Mouse (Mus musculus) erythroid progenitor cell, adult 5-6 weeks (primary cell): Measurements from ENCODE around the gene Zfp235. TPM values are rescaled to one million over a fixed set of nuclear protein-coding genes. Genes with fewer than 3 reads are reported as not detected.
A peak's percentile ranks its signal among the peaks of the same experiment; 100 is the strongest.

Source experiments
- ATAC-seq: replicated peaks from 2 replicates; pipeline ENCODE4 v1.8.0; 2016; ENCODE audit warnings: moderate number of reproducible peaks, mild to moderate bottlenecking, moderate TSS enrichment, inconsistent platforms; ENCODE audit not compliant: poor library complexity, low FRiP score, severe bottlenecking
- total RNA-seq, 2 experiments: library from RNA; stranded (forward) in 1 of 2; stranded (reverse) in 1 of 2; fragments of 150-400 nt in 1 of 2; fragments of 186-747, 209-891 nt in 1 of 2; gene quantifications; 2 replicates each; pipeline versions ENCODE4 v1.2.3 to v1.2.4; 2015 to 2017; ENCODE audit warnings: low replicate concordance in 2 of 2

The Zfp235 gene
- 5.4 TPM in 1 of 2 replicates, not detected in the other for total RNA-seq (2015; ENCODE audit: low replicate concordance)
- total RNA-seq (2017; ENCODE audit: low replicate concordance) = not detected in 2 replicates

GRCm38 (mm10) chr7:24133996-24134828, at the start of gene Zfp235:
TSS of gene Zfp235 (plus strand) at chr7:24134169.
- peak; percentile 98 for ATAC-seq

GRCm38 (mm10) chr7:24086871-24087270, 47.1 kb upstream of the Zfp235 start:
- ATAC-seq = no peak

GRCm38 (mm10) chr7:24087485-24088125, 46.4 kb upstream of the Zfp235 start:
- ATAC-seq = no peak

DNA sequence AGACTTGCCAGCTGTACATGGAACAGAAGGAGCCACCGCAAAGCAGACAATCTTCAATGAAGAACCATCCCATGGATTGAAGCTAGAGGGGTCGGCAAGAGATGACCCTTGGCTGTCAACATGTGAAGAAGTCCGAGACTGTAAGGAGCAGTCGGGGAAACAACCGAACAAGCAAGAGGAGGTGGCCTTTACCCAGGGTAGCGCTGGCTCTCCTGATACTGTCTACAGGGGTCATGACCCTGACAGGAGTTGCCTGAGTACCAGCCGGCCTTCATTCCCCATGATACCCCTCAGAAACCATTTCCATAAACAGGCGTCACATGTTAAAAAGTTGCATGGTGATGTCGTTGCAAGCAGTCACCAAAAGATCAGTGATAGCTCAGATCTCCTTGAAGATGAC, 29.6 kb upstream of the Zfp235 start:
- no peak for ATAC-seq

DNA sequence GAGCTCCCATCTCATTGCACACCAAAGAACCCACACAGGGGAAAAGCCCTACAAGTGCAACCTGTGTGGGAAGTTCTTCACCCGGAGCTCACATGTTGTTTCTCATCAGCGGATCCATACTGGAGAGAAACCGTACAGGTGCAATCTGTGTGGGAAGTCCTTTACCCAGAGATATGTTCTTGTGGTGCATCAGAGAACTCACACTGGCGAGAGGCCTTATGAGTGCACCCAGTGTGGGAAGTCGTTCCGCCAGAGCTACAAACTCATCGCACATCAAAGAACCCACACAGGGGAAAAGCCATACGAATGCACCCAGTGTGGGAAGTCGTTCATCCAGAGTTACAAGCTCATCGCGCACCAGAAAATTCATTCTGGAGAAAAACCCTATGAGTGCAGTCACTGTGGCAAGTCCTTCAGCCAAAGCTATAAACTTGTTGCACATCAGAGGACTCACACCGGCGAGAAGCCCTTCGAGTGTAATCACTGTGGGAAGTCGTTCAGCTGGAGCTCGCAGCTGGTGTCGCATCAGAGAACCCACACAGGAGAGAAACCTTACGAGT, 28.7 kb upstream of the Zfp235 start:
- ATAC-seq = no peak

- ATAC-seq = no peak
Observed at GRCm38 (mm10) chr7:24110839-24111238, 23.1 kb upstream of the Zfp235 start.

DNA sequence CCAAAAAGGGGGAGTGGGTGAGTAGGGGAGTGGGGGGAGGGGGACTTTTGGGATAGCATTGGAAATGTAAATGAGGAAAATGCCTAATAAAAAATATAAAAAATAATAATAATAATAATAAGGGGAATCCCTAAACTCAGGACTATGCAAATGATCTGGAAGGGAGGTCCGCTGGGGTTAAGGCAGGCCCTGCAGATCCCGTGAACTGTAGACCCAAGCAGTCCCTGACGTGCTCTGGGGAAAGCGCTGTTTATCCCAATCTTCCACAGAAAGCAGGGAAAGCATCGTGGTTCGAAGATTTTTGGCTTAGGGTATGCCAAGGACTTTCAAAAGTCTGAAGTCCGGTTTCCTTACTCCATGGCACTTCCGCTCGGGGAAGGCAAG, 22.2 kb upstream of the Zfp235 start:
- no peak for ATAC-seq

GRCm38 (mm10) chr7:24112156-24112856, 21.7 kb upstream of the Zfp235 start, which contains the start of gene Zfp112:
TSS of gene Zfp112 (plus strand) at chr7:24112314.
- peak; percentile 52; the same call in 1 of the 2 replicates for ATAC-seq

- 0 out of 2 replicates have a peak, but pooled peaks have one; percentile 49 for ATAC-seq
Observed at GRCm38 (mm10) chr7:24113001-24113400, 21.0 kb upstream of the Zfp235 start.

DNA sequence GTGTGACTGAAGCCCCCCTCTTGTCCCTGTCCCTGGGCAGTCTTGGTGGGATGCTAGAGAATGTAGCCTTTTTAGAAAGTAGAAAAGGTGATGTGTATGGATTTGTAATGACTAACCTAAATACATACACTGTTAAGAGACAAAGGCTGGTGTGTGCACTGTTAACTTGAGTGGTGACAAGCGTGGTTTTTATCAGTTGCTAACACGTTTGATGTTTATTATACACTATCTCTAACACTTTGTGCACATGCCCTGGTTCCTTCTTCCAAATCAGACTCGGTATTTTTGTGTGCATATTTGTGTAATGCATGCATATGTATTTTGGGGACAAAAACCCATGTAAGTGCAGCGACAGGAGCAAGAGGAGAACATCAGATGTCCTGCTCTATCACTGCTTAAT, 17.3 kb upstream of the Zfp235 start:
- ATAC-seq = no peak

GRCm38 (mm10) chr7:24133425-24133995, 459 bp upstream of the Zfp235 start:
- ATAC-seq = no peak

GRCm38 (mm10) chr7:24142566-24142965, 8.6 kb downstream of the Zfp235 start:
- no peak for ATAC-seq

DNA sequence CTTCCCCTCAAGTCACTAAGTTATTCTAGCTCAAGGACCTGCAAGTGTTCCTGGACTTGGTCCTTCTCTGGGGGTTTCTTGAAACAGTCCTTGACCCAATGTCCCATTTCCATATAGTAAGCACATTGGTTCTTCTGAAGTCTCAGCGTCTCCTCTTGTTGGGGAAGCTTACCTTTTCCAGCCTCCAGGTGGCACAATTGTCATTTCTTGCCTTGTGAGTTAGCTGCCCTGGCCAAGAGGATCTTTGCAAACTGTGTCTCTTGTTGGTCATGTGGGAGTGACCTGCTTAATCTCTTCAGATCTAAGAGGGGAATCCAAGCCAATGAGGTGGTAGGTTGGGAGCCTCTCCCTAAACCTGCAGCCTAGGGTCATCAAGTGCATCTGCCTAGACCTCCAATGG, 19.3 kb downstream of the Zfp235 start:
- no peak for ATAC-seq

- ATAC-seq = no peak
Observed at GRCm38 (mm10) chr7:24172191-24172590, 38.2 kb downstream of the Zfp235 start.

DNA sequence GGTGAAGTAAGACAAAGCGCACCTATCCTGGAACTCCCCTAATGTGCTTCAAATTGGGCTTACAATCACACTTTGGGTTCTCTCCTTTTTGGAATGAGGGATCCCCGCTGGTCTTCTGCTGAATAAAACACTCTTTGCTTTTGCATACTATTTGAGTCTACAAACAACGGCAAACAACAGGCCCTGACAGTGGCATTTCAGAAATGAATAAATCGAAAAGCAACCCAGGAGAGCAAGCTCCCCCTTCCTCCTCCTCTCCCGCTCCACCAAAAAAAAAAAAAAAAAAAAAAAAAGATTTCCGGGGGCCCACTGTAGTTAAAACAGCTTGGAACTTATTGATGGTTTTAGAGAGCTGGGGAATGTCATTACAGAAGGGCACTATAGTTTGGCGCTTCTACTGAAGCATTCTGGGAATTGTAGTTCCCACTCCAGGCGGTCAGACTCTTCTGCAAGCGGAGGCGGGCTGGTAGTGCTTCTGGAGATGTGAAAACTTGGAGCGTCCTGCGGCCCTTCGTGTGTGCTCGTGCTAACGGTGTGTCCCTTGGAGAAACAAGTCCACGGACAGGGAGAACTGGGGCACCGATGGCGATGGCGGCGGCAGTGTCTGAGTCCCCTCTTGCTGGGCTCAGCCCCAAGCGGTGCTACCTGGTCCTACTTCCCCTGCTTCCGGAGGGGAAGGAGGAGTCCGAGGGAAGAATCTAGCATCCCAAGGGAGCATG, 40.8 kb downstream of the Zfp235 start, which contains the start of gene Zfp114:
Zfp114 (plus strand) TSS at position 443 of the 719 bp plus-strand sequence.
- no peak for ATAC-seq

- ATAC-seq = no peak
Observed at GRCm38 (mm10) chr7:24175337-24175711, 41.4 kb downstream of the Zfp235 start.

GRCm38 (mm10) chr7:24187611-24188010, 53.6 kb downstream of the Zfp235 start:
- ATAC-seq = no peak

- no peak for ATAC-seq
Observed at GRCm38 (mm10) chr7:24188901-24189570, 55.1 kb downstream of the Zfp235 start.

- ATAC-seq = no peak
Observed at GRCm38 (mm10) chr7:24189571-24189944, 55.6 kb downstream of the Zfp235 start.
